In the genomic region with DNA sequence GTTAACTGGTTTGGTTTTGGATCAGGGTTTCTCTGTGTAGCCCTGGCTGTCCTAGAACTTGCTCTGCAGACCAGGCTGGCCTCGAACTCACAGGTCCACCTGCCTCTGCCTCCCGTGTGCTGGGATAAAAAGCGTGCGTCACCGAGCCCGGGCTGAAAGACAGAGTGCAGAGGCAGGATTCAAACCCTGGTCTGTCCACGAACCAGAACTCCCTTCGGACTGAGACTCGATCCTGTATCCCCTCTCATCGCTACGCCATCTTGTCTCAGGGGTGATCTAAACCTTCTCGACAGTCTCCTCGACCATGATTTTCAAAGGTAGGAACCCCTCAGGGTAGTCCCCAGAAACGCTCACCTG, we compare ENCODE assay signal across 8 mouse cellular contexts. TPM values are rescaled to one million over a fixed set of nuclear protein-coding genes. Genes with fewer than 3 reads are reported as not detected.
DNase-seq lines count a peak whose midpoint lies in the region; ATAC-seq and TF ChIP-seq lines count a peak whose summit lies in the region.

No protein-coding gene starts in this region.

- H3K4me1 ChIP-seq in lung, embryonic 14.5 days (ENCODE audit: insufficient read depth) = peaks cover 9% of the 10 kb centered on the region
- H3K4me1 ChIP-seq in forebrain, embryonic 10.5 days = peaks cover 21% of the 10 kb centered on the region
- H3K4me1 ChIP-seq in limb, embryonic 12.5 days (replicated peaks) = peaks cover 18% of the 10 kb centered on the region
- peaks cover 15% of the 10 kb centered on the region for H3K4me1 ChIP-seq in neural tube, embryonic 15.5 days

- peak overlapping the region; percentile 46 for H3K9ac ChIP-seq in lung, embryonic 14.5 days
- H3K9ac ChIP-seq in limb, embryonic 12.5 days (replicated peaks) = peak overlapping the region; percentile 50
- peak overlapping the region; percentile 58 for H3K9ac ChIP-seq in neural tube, embryonic 15.5 days (replicated peaks)

- WGBS in lung, embryonic 14.5 days = under 1% methylated on average over 14 of the region's 14 CpGs
- WGBS in forebrain, embryonic 10.5 days = 2% methylated on average over 14 of the region's 14 CpGs
- WGBS in limb, embryonic 12.5 days = 2% methylated on average over 14 of the region's 14 CpGs
- whole genome bisulfite sequencing in neural tube, embryonic 15.5 days = 2% methylated on average over 14 of the region's 14 CpGs

- DNase-seq in lung, embryonic 14.5 days = no peak
- no peak for DNase-seq in lung, postnatal 14 days
- no peak for DNase-seq in forebrain, embryonic 10.5 days (ENCODE audit: extremely low spot score, low spot score)
- no peak for DNase-seq in urinary bladder, postnatal 4 days (ENCODE audit: low spot score in 2 of 2)
- no peak for DNase-seq in layer of hippocampus, postnatal 14 days (ENCODE audit: low spot score in 2 of 2)

- peak overlapping the region; percentile 92 for H3K4me2 ChIP-seq in lung, embryonic 14.5 days
- H3K4me2 ChIP-seq in limb, embryonic 12.5 days = peak overlapping the region; percentile 73
- H3K4me2 ChIP-seq in neural tube, embryonic 15.5 days = peak overlapping the region; percentile 99

- peak overlapping the region; percentile 73 for H3K4me3 ChIP-seq in lung, embryonic 14.5 days (ENCODE audit: low read depth, low read length)
- peak overlapping the region; percentile 84 for H3K4me3 ChIP-seq in forebrain, embryonic 10.5 days
- peak overlapping the region; percentile 59 for H3K4me3 ChIP-seq in limb, embryonic 12.5 days (replicated peaks)
- peak overlapping the region; percentile 57 for H3K4me3 ChIP-seq in neural tube, embryonic 15.5 days (replicated peaks)

- no peak for TF ChIP-seq CTCF in lung, embryonic 14.5 days (IDR thresholded peaks at IDR 0.05; ENCODE audit: low read depth)

- 0 out of 2 replicates have a peak overlapping the region, but pooled peaks have one; percentile 12 for H3K27ac ChIP-seq in lung, embryonic 14.5 days (ENCODE audit: low read depth)
- H3K27ac ChIP-seq in forebrain, embryonic 10.5 days = peak overlapping the region; percentile 80
- H3K27ac ChIP-seq in limb, embryonic 12.5 days = no peak overlapping the region
- peak overlapping the region; percentile 76 for H3K27ac ChIP-seq in neural tube, embryonic 15.5 days (replicated peaks)

- H3K27me3 ChIP-seq in lung, embryonic 14.5 days (ENCODE audit: insufficient read depth, low read length) = no peaks in the 10 kb centered on the region
- H3K27me3 ChIP-seq in forebrain, embryonic 10.5 days (ENCODE audit: poor library complexity, severe bottlenecking) = no peaks in the 10 kb centered on the region
- H3K27me3 ChIP-seq in limb, embryonic 12.5 days = no peaks in the 10 kb centered on the region
- H3K27me3 ChIP-seq in neural tube, embryonic 15.5 days (replicated peaks) = no peaks in the 10 kb centered on the region

- H3K36me3 ChIP-seq in lung, embryonic 14.5 days (ENCODE audit: insufficient read depth) = no peaks in the 10 kb centered on the region
- peaks cover 15% of the 10 kb centered on the region for H3K36me3 ChIP-seq in forebrain, embryonic 10.5 days (replicated peaks)
- no peaks in the 10 kb centered on the region for H3K36me3 ChIP-seq in limb, embryonic 12.5 days
- no peaks in the 10 kb centered on the region for H3K36me3 ChIP-seq in neural tube, embryonic 15.5 days

- no peaks in the 10 kb centered on the region for H3K9me3 ChIP-seq in lung, embryonic 14.5 days (ENCODE audit: low read depth, low read length)
- H3K9me3 ChIP-seq in forebrain, embryonic 10.5 days = no peaks in the 10 kb centered on the region
- H3K9me3 ChIP-seq in limb, embryonic 12.5 days = no peaks in the 10 kb centered on the region
- H3K9me3 ChIP-seq in neural tube, embryonic 15.5 days (replicated peaks) = no peaks in the 10 kb centered on the region

- ATAC-seq in lung, embryonic 14.5 days (ENCODE audit: insufficient read depth) = no peak
- no peak for ATAC-seq in limb, embryonic 12.5 days (ENCODE audit: insufficient number of reproducible peaks, insufficient read depth, low FRiP score, low TSS enrichment, low read depth)
- no peak; the same call in 1 of the 2 replicates for ATAC-seq in neural tube, embryonic 15.5 days (ENCODE audit: low FRiP score)
- no peak for ATAC-seq in inflammation-experienced regulatory T-cells, adult 6 months

RNA-seq across cellular contexts. Expression of a gene that starts 0.3 kb away (rescaled TPM):
- 0.50 and 0.64 TPM in 2 replicates for polyA plus RNA-seq in lung, embryonic 14.5 days (2014; fragmentation: Nextera tagmentation; extraction: Ambion mirVana)
- polyA plus RNA-seq in forebrain, embryonic 10.5 days (2016; fragmentation: Nextera tagmentation; extraction: Ambion mirVana) = 0.94 and 1.2 TPM in 2 replicates
- polyA plus RNA-seq in limb, embryonic 12.5 days (2016; fragmentation: Nextera tagmentation; extraction: Ambion mirVana) = 0.40 and 0.63 TPM in 2 replicates
- 1.1 TPM in 2 replicates for polyA plus RNA-seq in neural tube, embryonic 15.5 days (2015; fragmentation: Nextera tagmentation; extraction: Ambion mirVana)
- polyA plus RNA-seq in inflammation-experienced regulatory T-cells, adult 6 months (2017; shearing (Covaris generic)) = 1 to 10 TPM in 1 of 3 experiments, under 1 TPM in 2; 0.16 to 1.5 (median 0.52) TPM
- total RNA-seq in layer of hippocampus, postnatal 14 days (2021) = under 1 TPM; 0.17 to 0.25 TPM

RNA-seq across cellular contexts. Expression of a gene that starts 0.6 kb away (rescaled TPM):
- polyA plus RNA-seq in lung, embryonic 14.5 days (2014; fragmentation: Nextera tagmentation; extraction: Ambion mirVana) = 87.4 and 88.9 TPM in 2 replicates
- 112 and 114 TPM in 2 replicates for polyA plus RNA-seq in forebrain, embryonic 10.5 days (2016; fragmentation: Nextera tagmentation; extraction: Ambion mirVana)
- polyA plus RNA-seq in limb, embryonic 12.5 days (2016; fragmentation: Nextera tagmentation; extraction: Ambion mirVana) = 52.2 and 54.3 TPM in 2 replicates
- 8.0 and 24.4 TPM in 2 replicates for polyA plus RNA-seq in neural tube, embryonic 15.5 days (2015; fragmentation: Nextera tagmentation; extraction: Ambion mirVana)
- 100 to 1,000 TPM in 1 of 3 experiments, 10 to 100 TPM in 2; 26.0 to 159 (median 26.4) TPM for polyA plus RNA-seq in inflammation-experienced regulatory T-cells, adult 6 months (2017; shearing (Covaris generic))
- total RNA-seq in layer of hippocampus, postnatal 14 days (2021) = 1 to 10 TPM; 1.1 TPM

RNA-seq across cellular contexts. Expression of a gene that starts 18.1 kb away (rescaled TPM):
- polyA plus RNA-seq in lung, embryonic 14.5 days (2014; fragmentation: Nextera tagmentation; extraction: Ambion mirVana) = 121 and 136 TPM in 2 replicates
- polyA plus RNA-seq in forebrain, embryonic 10.5 days (2016; fragmentation: Nextera tagmentation; extraction: Ambion mirVana) = 148 and 158 TPM in 2 replicates
- polyA plus RNA-seq in limb, embryonic 12.5 days (2016; fragmentation: Nextera tagmentation; extraction: Ambion mirVana) = 186 and 196 TPM in 2 replicates
- polyA plus RNA-seq in neural tube, embryonic 15.5 days (2015; fragmentation: Nextera tagmentation; extraction: Ambion mirVana) = 234 and 256 TPM in 2 replicates
- 10 to 100 TPM; 16.3 to 20.1 (median 18.8) TPM for polyA plus RNA-seq in inflammation-experienced regulatory T-cells, adult 6 months (2017; shearing (Covaris generic))
- 100 to 1,000 TPM; 261 to 268 TPM for total RNA-seq in layer of hippocampus, postnatal 14 days (2021)

RNA-seq across cellular contexts. Expression of a gene that starts 42.7 kb away (rescaled TPM):
- 16.0 and 17.3 TPM in 2 replicates for polyA plus RNA-seq in lung, embryonic 14.5 days (2014; fragmentation: Nextera tagmentation; extraction: Ambion mirVana)
- polyA plus RNA-seq in forebrain, embryonic 10.5 days (2016; fragmentation: Nextera tagmentation; extraction: Ambion mirVana) = 10.2 and 10.3 TPM in 2 replicates
- polyA plus RNA-seq in limb, embryonic 12.5 days (2016; fragmentation: Nextera tagmentation; extraction: Ambion mirVana) = 13.0 and 14.4 TPM in 2 replicates
- polyA plus RNA-seq in neural tube, embryonic 15.5 days (2015; fragmentation: Nextera tagmentation; extraction: Ambion mirVana) = 7.9 and 8.4 TPM in 2 replicates
- polyA plus RNA-seq in inflammation-experienced regulatory T-cells, adult 6 months (2017; shearing (Covaris generic)) = 1 to 10 TPM; 5.0 to 7.3 (median 6.5) TPM
- 10 to 100 TPM; 51.0 to 52.7 TPM for total RNA-seq in layer of hippocampus, postnatal 14 days (2021)

RNA-seq across cellular contexts. Expression of a gene that starts 46.6 kb away (rescaled TPM):
- 1.4 and 1.5 TPM in 2 replicates for polyA plus RNA-seq in lung, embryonic 14.5 days (2014; fragmentation: Nextera tagmentation; extraction: Ambion mirVana)
- 0.49 and 0.63 TPM in 2 replicates for polyA plus RNA-seq in forebrain, embryonic 10.5 days (2016; fragmentation: Nextera tagmentation; extraction: Ambion mirVana)
- 0.73 and 1.6 TPM in 2 replicates for polyA plus RNA-seq in limb, embryonic 12.5 days (2016; fragmentation: Nextera tagmentation; extraction: Ambion mirVana)
- 0.82 and 1.2 TPM in 2 replicates for polyA plus RNA-seq in neural tube, embryonic 15.5 days (2015; fragmentation: Nextera tagmentation; extraction: Ambion mirVana)
- under 1 TPM in 2 of 3 experiments, not detected in 1; 0.51 to 0.70 TPM for polyA plus RNA-seq in inflammation-experienced regulatory T-cells, adult 6 months (2017; shearing (Covaris generic))
- total RNA-seq in layer of hippocampus, postnatal 14 days (2021) = 1 to 10 TPM in 1 of 2 experiments, under 1 TPM in 1; 0.39 to 1.2 TPM
